ENCODE assay signal across 19 mouse cellular contexts in genomic region chr8:46920071-46920470, GRCm38 (mm10).
A peak's percentile ranks its signal among the peaks of the same experiment; 100 is the strongest.
DNase-seq lines count a peak whose midpoint lies in the region; ATAC-seq and TF ChIP-seq lines count a peak whose summit lies in the region.
"Had no signal": no experiment of that assay in that cellular context is flagged by ENCODE, and none has a peak within 500 bp of the region (broad histone marks: within the 10 kb centered on the region; RNA-seq: fewer than 3 reads in every experiment).

No protein-coding gene starts in this region.

- no peak overlapping the region for H3K9ac ChIP-seq in liver, postnatal 0 days (replicated peaks)
- H3K9ac ChIP-seq in liver, embryonic 11.5 days (ENCODE audit: low read depth, low read length), result no peak overlapping the region
- H3K9ac ChIP-seq in midbrain, postnatal 0 days (replicated peaks; ENCODE audit: low read length, poor library complexity, severe bottlenecking), result no peak overlapping the region
- H3K9ac ChIP-seq in intestine, postnatal 0 days (ENCODE audit: low read depth, low read length), result no peak overlapping the region
- H3K9ac ChIP-seq: forebrain, embryonic 12.5 days; hindbrain, embryonic 13.5 days; limb, embryonic 13.5 days; liver, embryonic 15.5 days had no signal

- H3K9me3 ChIP-seq in liver, postnatal 0 days (ENCODE audit: low read length), result no peaks in the 10 kb centered on the region
- H3K9me3 ChIP-seq in liver, embryonic 11.5 days (ENCODE audit: control insufficient read depth, low read length), result no peaks in the 10 kb centered on the region
- H3K9me3 ChIP-seq in midbrain, postnatal 0 days (ENCODE audit: low read length), result no peaks in the 10 kb centered on the region
- no peaks in the 10 kb centered on the region for H3K9me3 ChIP-seq in intestine, postnatal 0 days (ENCODE audit: control insufficient read depth)
- H3K9me3 ChIP-seq: forebrain, embryonic 12.5 days; hindbrain, embryonic 13.5 days; limb, embryonic 13.5 days; liver, embryonic 15.5 days had no signal

- ATAC-seq in liver, postnatal 0 days, result 0 out of 2 replicates have a peak, but pooled peaks have one; percentile 25
- no peak for ATAC-seq in liver, embryonic 11.5 days (replicated peaks; ENCODE audit: low FRiP score)
- ATAC-seq in inflammation-experienced regulatory T-cells, adult 6 months, result peak; percentile 68
- peak; percentile 65 for ATAC-seq in neutrophil, adult 5-6 weeks (ENCODE audit: extremely low read depth, insufficient number of reproducible peaks, low FRiP score, poor library complexity, severe bottlenecking)
- ATAC-seq in midbrain, postnatal 0 days (ENCODE audit: low FRiP score), result no peak
- ATAC-seq in intestine, postnatal 0 days, result no peak
- ATAC-seq: intestine, embryonic 16.5 days had no signal

- 25% methylated on average over 3 of the region's 3 CpGs for WGBS in liver, postnatal 0 days (ENCODE audit: insufficient replicate concordance)
- WGBS in liver, embryonic 11.5 days, result 26% methylated on average over 3 of the region's 3 CpGs
- WGBS in midbrain, postnatal 0 days, result 28% methylated on average over 3 of the region's 3 CpGs
- 38% methylated on average over 3 of the region's 3 CpGs for WGBS in intestine, postnatal 0 days

- no peak overlapping the region for H3K27ac ChIP-seq in liver, postnatal 0 days (ENCODE audit: low read depth)
- H3K27ac ChIP-seq in liver, embryonic 11.5 days (ENCODE audit: low read depth, low read length), result no peak overlapping the region
- H3K27ac ChIP-seq in midbrain, postnatal 0 days (ENCODE audit: low read depth, low read length), result no peak overlapping the region
- no peak overlapping the region for H3K27ac ChIP-seq in intestine, postnatal 0 days (ENCODE audit: low read depth, low read length)
- H3K27ac ChIP-seq: forebrain, embryonic 12.5 days; hindbrain, embryonic 13.5 days; left cerebral cortex, adult 2 months; limb, embryonic 13.5 days; liver, embryonic 15.5 days had no signal

- peak; percentile 36 for DNase-seq in liver, postnatal 0 days
- no peak for DNase-seq in liver, embryonic 11.5 days (ENCODE audit: low spot score)
- DNase-seq in thymus, postnatal 36 days, result peak; percentile 38 to 61
- no peak for DNase-seq in midbrain, postnatal 0 days (ENCODE audit: low spot score)
- no peak for DNase-seq in MN1 (ENCODE audit: low spot score)
- DNase-seq: cerebellum, postnatal 10 days; kidney, postnatal 10 days; lung, postnatal 14 days; retina, postnatal 1 day had no signal

- H3K36me3 ChIP-seq in liver, postnatal 0 days (replicated peaks; ENCODE audit: insufficient read depth, low read length), result no peaks in the 10 kb centered on the region
- H3K36me3 ChIP-seq in liver, embryonic 11.5 days (ENCODE audit: control insufficient read depth, insufficient read depth, low read length), result no peaks in the 10 kb centered on the region
- no peaks in the 10 kb centered on the region for H3K36me3 ChIP-seq in midbrain, postnatal 0 days (ENCODE audit: insufficient read depth, low read length)
- H3K36me3 ChIP-seq in intestine, postnatal 0 days (ENCODE audit: control insufficient read depth, insufficient read depth), result no peaks in the 10 kb centered on the region
- H3K36me3 ChIP-seq: forebrain, embryonic 12.5 days; hindbrain, embryonic 13.5 days; limb, embryonic 13.5 days; liver, embryonic 15.5 days had no signal

- no peaks in the 10 kb centered on the region for H3K4me1 ChIP-seq in liver, postnatal 0 days (ENCODE audit: insufficient read depth)
- H3K4me1 ChIP-seq in liver, embryonic 11.5 days (replicated peaks; ENCODE audit: control insufficient read depth, insufficient read depth, low read length), result no peaks in the 10 kb centered on the region
- no peaks in the 10 kb centered on the region; the same call in 1 of the 2 replicates for H3K4me1 ChIP-seq in midbrain, postnatal 0 days (ENCODE audit: insufficient read depth, low read length)
- H3K4me1 ChIP-seq in intestine, postnatal 0 days (replicated peaks; ENCODE audit: control insufficient read depth, insufficient read depth, low read length), result no peaks in the 10 kb centered on the region
- H3K4me1 ChIP-seq: liver, embryonic 15.5 days had no signal

- H3K27me3 ChIP-seq in liver, postnatal 0 days (ENCODE audit: insufficient read depth, low read length), result no peaks in the 10 kb centered on the region
- no peaks in the 10 kb centered on the region for H3K27me3 ChIP-seq in liver, embryonic 11.5 days (replicated peaks; ENCODE audit: control insufficient read depth, insufficient read depth, low read length)
- H3K27me3 ChIP-seq in midbrain, postnatal 0 days (ENCODE audit: insufficient read depth, low read length), result no peaks in the 10 kb centered on the region
- H3K27me3 ChIP-seq in intestine, postnatal 0 days (replicated peaks; ENCODE audit: control insufficient read depth, insufficient read depth, low read length), result no peaks in the 10 kb centered on the region
- H3K27me3 ChIP-seq: forebrain, embryonic 12.5 days; hindbrain, embryonic 13.5 days; limb, embryonic 13.5 days; liver, embryonic 15.5 days had no signal

- TF ChIP-seq EP300 in liver, postnatal 0 days (IDR thresholded peaks at IDR 0.05; ENCODE audit: low read depth), result no peak

- no peak overlapping the region for H3K4me2 ChIP-seq in liver, postnatal 0 days (ENCODE audit: low read depth, low read length)
- H3K4me2 ChIP-seq in liver, embryonic 11.5 days, result no peak overlapping the region
- no peak overlapping the region for H3K4me2 ChIP-seq in midbrain, postnatal 0 days (ENCODE audit: low read depth, low read length, poor library complexity, severe bottlenecking)
- H3K4me2 ChIP-seq in intestine, postnatal 0 days (replicated peaks; ENCODE audit: low read depth), result no peak overlapping the region
- H3K4me2 ChIP-seq: forebrain, embryonic 12.5 days; hindbrain, embryonic 13.5 days; limb, embryonic 13.5 days; liver, embryonic 15.5 days; midbrain, embryonic 11.5 days had no signal

- TF ChIP-seq CTCF in liver, postnatal 0 days (IDR thresholded peaks at IDR 0.05; ENCODE audit: low read depth), result no peak
- no peak for TF ChIP-seq CTCF in midbrain, postnatal 0 days (IDR thresholded peaks at IDR 0.05)
- TF ChIP-seq CTCF in intestine, postnatal 0 days (IDR thresholded peaks at IDR 0.05; ENCODE audit: low read depth), result no peak

- H3K4me3 ChIP-seq in liver, postnatal 0 days (ENCODE audit: low read depth, low read length), result no peak overlapping the region
- no peak overlapping the region for H3K4me3 ChIP-seq in liver, embryonic 11.5 days (ENCODE audit: low read depth, low read length)
- H3K4me3 ChIP-seq in midbrain, postnatal 0 days (ENCODE audit: low read depth, low read length), result no peak overlapping the region
- H3K4me3 ChIP-seq in intestine, postnatal 0 days (ENCODE audit: low read depth, low read length), result no peak overlapping the region
- H3K4me3 ChIP-seq: forebrain, embryonic 12.5 days; hindbrain, embryonic 13.5 days; left cerebral cortex, adult 2 months; limb, embryonic 13.5 days; liver, embryonic 15.5 days had no signal

Comparison
In these comparisons a context has a peak if more than half of its experiments do, and no peak if none do; other contexts are left out.
1. ATAC-seq: peak in liver, postnatal 0 days (single experiment), inflammation-experienced regulatory T-cells, adult 6 months (single experiment) and neutrophil, adult 5-6 weeks (single experiment); none in liver, embryonic 11.5 days (single experiment), midbrain, postnatal 0 days (single experiment) and intestine, postnatal 0 days (single experiment).
2. DNase-seq: peak in liver, postnatal 0 days (single experiment) and thymus, postnatal 36 days (2 of 2); none in liver, embryonic 11.5 days (single experiment), midbrain, postnatal 0 days (single experiment) and MN1 (single experiment).